Mouse (Mus musculus) kidney, postnatal 0 days (tissue): ENCODE results near the gene Omg. TPM values are rescaled to one million over a fixed set of nuclear protein-coding genes. Genes with fewer than 3 reads are reported as not detected.

ENCODE experiments used
- ATAC-seq: fragments of 200-750 bp; cut with Nextera tagmentation; replicated peaks from 2 replicates; pipeline ENCODE4 v1.8.0; 2017; ENCODE audit warnings: low read depth, moderate number of reproducible peaks, moderate TSS enrichment, moderate library complexity; ENCODE audit not compliant: low FRiP score
- DNase-seq: peaks from one replicate; pipeline ENCODE4 v3.0.0-alpha.2; 2016; ENCODE audit warnings: low spot score
- H3K27ac ChIP-seq: fragments of 300-500 bp; sonication (generic); 2 replicates; pipeline ENCODE4 v1.5.1; 2014; ENCODE audit warnings: mild to moderate bottlenecking
- H3K27me3 ChIP-seq: fragments of 300-500 bp; sonication (generic); 2 replicates; pipeline ENCODE4 v1.6.1; 2014; ENCODE audit warnings: low read length, mixed read lengths; ENCODE audit not compliant: insufficient read depth
- H3K36me3 ChIP-seq: fragments of 300-500 bp; sonication (generic); 2 replicates; pipeline ENCODE4 v1.6.1; 2014; ENCODE audit warnings: low read length, mixed read lengths; ENCODE audit not compliant: insufficient read depth
- H3K4me1 ChIP-seq: fragments of 300-500 bp; sonication (generic); replicated peaks from 2 replicates; pipeline ENCODE4 v1.6.1; 2014; ENCODE audit warnings: antibody characterized with exemption, low read length, mixed read lengths; ENCODE audit not compliant: insufficient read depth
- H3K4me2 ChIP-seq: fragments of 300-500 bp; sonication (generic); 2 replicates; pipeline ENCODE4 v1.6.1; 2014; ENCODE audit warnings: mild to moderate bottlenecking, low read length, moderate library complexity, mixed read lengths
- H3K4me3 ChIP-seq: fragments of 300-500 bp; sonication (generic); replicated peaks from 2 replicates; pipeline ENCODE4 v1.5.1; 2014; ENCODE audit warnings: low read depth, low read length
- H3K9ac ChIP-seq: fragments of 300-500 bp; sonication (generic); 2 replicates; pipeline ENCODE4 v1.6.1; 2014; ENCODE audit warnings: low read depth, low read length
- H3K9me3 ChIP-seq: fragments of 300-500 bp; sonication (generic); replicated peaks from 2 replicates; pipeline ENCODE4 v1.6.1; 2016; ENCODE audit warnings: low read length, inconsistent platforms, mixed read lengths
- CTCF ChIP-seq: IDR thresholded peaks from 2 replicates; pipeline ENCODE4 v1.5.1; 2016; ENCODE audit warnings: antibody characterized with exemption, low read depth, mild to moderate bottlenecking, moderate library complexity
- WGBS: fragments of 180-500 bp; shearing (Covaris S2); extraction: QIAGEN DNeasy Blood & Tissue Kit; methylation state at CpG from one replicate; pipeline ENCODE4 v1.1.7; 2014; 5-methylcytosine and 5-hydroxymethylcytosine counted together
- polyA plus RNA-seq: library from polyadenylated mRNA; unstranded; fragments of >200 nt; fragmentation: Nextera tagmentation; extraction: Ambion mirVana; gene quantifications from 2 replicates; pipeline ENCODE4 v1.2.1, GENCODE M21; 2015

Gene Omg
- polyA plus RNA-seq, 1 experiment from 2014 or later: 0.17 TPM

GRCm38 (mm10) chr11:79521930-79522329, 18.0 kb upstream of the Omg start:
- no peak for TF ChIP-seq CTCF
- DNase-seq (no peak), ATAC-seq (no peak)
- 0 out of 2 replicates have a peak, but pooled peaks cover under 1% of the 10 kb centered on the region for H3K36me3 ChIP-seq
- no peak overlapping the region for H3K9ac ChIP-seq
- H3K4me2 ChIP-seq: no peak overlapping the region
- no peaks in the 10 kb centered on the region for H3K9me3 ChIP-seq
- H3K27me3 ChIP-seq: no peaks in the 10 kb centered on the region
- no peak overlapping the region for H3K27ac ChIP-seq
- 0 out of 2 replicates have a peak, but pooled peaks cover under 1% of the 10 kb centered on the region for H3K4me1 ChIP-seq
- no peak overlapping the region for H3K4me3 ChIP-seq

- no peak overlapping the region for H3K9ac ChIP-seq
- H3K4me2 ChIP-seq: no peak overlapping the region
- no peaks in the 10 kb centered on the region for H3K4me1 ChIP-seq
- TF ChIP-seq CTCF: no peak
- H3K27ac ChIP-seq: no peak overlapping the region
- no peaks in the 10 kb centered on the region for H3K36me3 ChIP-seq
- DNase-seq (no peak), ATAC-seq (no peak)
- H3K9me3 ChIP-seq: no peaks in the 10 kb centered on the region
- no peak overlapping the region for H3K4me3 ChIP-seq
- no peaks in the 10 kb centered on the region for H3K27me3 ChIP-seq
Measured at GRCm38 (mm10) chr11:79520772-79521171, 16.9 kb upstream of the Omg start.

- H3K4me2 ChIP-seq: no peak overlapping the region
- ATAC-seq: no peak
- H3K36me3 ChIP-seq: no peaks in the 10 kb centered on the region
- no peaks in the 10 kb centered on the region for H3K4me1 ChIP-seq
- WGBS: 70% methylated on average over 1 of the region's 1 CpGs
- no peak overlapping the region for H3K4me3 ChIP-seq
- no peak for DNase-seq
- no peak for TF ChIP-seq CTCF
- H3K9ac ChIP-seq: no peak overlapping the region
- no peaks in the 10 kb centered on the region for H3K27me3 ChIP-seq
- no peak overlapping the region for H3K27ac ChIP-seq
- no peaks in the 10 kb centered on the region for H3K9me3 ChIP-seq
Measured at GRCm38 (mm10) chr11:79519878-79520291, 16.0 kb upstream of the Omg start.

GRCm38 (mm10) chr11:79519299-79519698, 15.4 kb upstream of the Omg start:
- Histone ChIP-seq H3K27ac (no peak overlapping the region), H3K4me3 (no peak overlapping the region), H3K27me3 (no peaks in the 10 kb centered on the region), H3K4me1 (no peaks in the 10 kb centered on the region), H3K36me3 (no peaks in the 10 kb centered on the region), H3K9me3 (no peaks in the 10 kb centered on the region), H3K4me2 (no peak overlapping the region), H3K9ac (no peak overlapping the region)
- DNase-seq (no peak), ATAC-seq (no peak)
- no peak for TF ChIP-seq CTCF
- 86% methylated on average over 6 of the region's 6 CpGs for WGBS

GRCm38 (mm10) chr11:79515798-79516197, 11.9 kb upstream of the Omg start:
- Histone ChIP-seq H3K36me3 (no peaks in the 10 kb centered on the region), H3K27ac (no peak overlapping the region), H3K27me3 (no peaks in the 10 kb centered on the region), H3K4me3 (no peak overlapping the region), H3K9me3 (no peaks in the 10 kb centered on the region), H3K4me2 (no peak overlapping the region), H3K9ac (no peak overlapping the region), H3K4me1 (no peaks in the 10 kb centered on the region)
- WGBS: 96% methylated on average over 2 of the region's 2 CpGs
- no peak for ATAC-seq
- no peak for TF ChIP-seq CTCF
- no peak for DNase-seq

GRCm38 (mm10) chr11:79515331-79515730, 11.4 kb upstream of the Omg start:
- H3K9ac ChIP-seq: no peak overlapping the region
- H3K36me3 ChIP-seq: no peaks in the 10 kb centered on the region
- no peak for DNase-seq
- no peaks in the 10 kb centered on the region for H3K4me1 ChIP-seq
- H3K27ac ChIP-seq: no peak overlapping the region
- no peak overlapping the region for H3K4me3 ChIP-seq
- no peaks in the 10 kb centered on the region for H3K9me3 ChIP-seq
- H3K27me3 ChIP-seq: no peaks in the 10 kb centered on the region
- no peak for ATAC-seq
- TF ChIP-seq CTCF: no peak
- no peak overlapping the region for H3K4me2 ChIP-seq
- 59% methylated on average over 6 of the region's 6 CpGs for WGBS

GRCm38 (mm10) chr11:79511970-79512369, 8.1 kb upstream of the Omg start:
- TF ChIP-seq CTCF: no peak
- Histone ChIP-seq H3K27me3 (no peaks in the 10 kb centered on the region), H3K4me3 (no peak overlapping the region)

More at GRCm38 (mm10) chr11:79511970-79512369, 8.1 kb upstream of the Omg start:
- Histone ChIP-seq H3K9ac (no peak overlapping the region), H3K9me3 (no peaks in the 10 kb centered on the region), H3K4me2 (no peak overlapping the region), H3K4me1 (no peaks in the 10 kb centered on the region), H3K36me3 (no peaks in the 10 kb centered on the region), H3K27ac (no peak overlapping the region)
- DNase-seq (no peak), ATAC-seq (no peak)
- 92% methylated on average over 3 of the region's 3 CpGs for WGBS
